Mouse (Mus musculus) stomach, embryonic 15.5 days (tissue): Measurements from ENCODE around the gene Thoc3. TPM values are rescaled to one million over a fixed set of nuclear protein-coding genes. Genes with fewer than 3 reads are reported as not detected.
"Not testable (repeated sequence)": the region's sequence is repeated elsewhere in the genome, so short reads cannot be mapped to it uniquely, and the experiment has no call there.

Experiments used
- ATAC-seq: fragments of 200-750 bp; cut with Nextera tagmentation; 2 replicates; pipeline ENCODE4 v1.8.0; 2017; ENCODE audit warnings: low read depth, moderate number of reproducible peaks, moderate TSS enrichment; ENCODE audit not compliant: insufficient read depth, low FRiP score
- H3K27ac ChIP-seq: fragments of 300-500 bp; sonication (generic); 2 replicates; pipeline ENCODE4 v1.5.1; 2015; ENCODE audit warnings: mild to moderate bottlenecking, inconsistent platforms
- H3K27me3 ChIP-seq: fragments of 300-500 bp; sonication (generic); replicated peaks from 2 replicates; pipeline ENCODE4 v1.6.1; 2015; ENCODE audit warnings: inconsistent platforms
- H3K36me3 ChIP-seq: fragments of 300-500 bp; sonication (generic); 2 replicates; pipeline ENCODE4 v1.6.1; 2015; ENCODE audit warnings: inconsistent platforms
- H3K4me1 ChIP-seq: fragments of 300-500 bp; sonication (generic); 2 replicates; pipeline ENCODE4 v1.6.1; 2015; ENCODE audit warnings: inconsistent platforms
- H3K4me2 ChIP-seq: fragments of 300-500 bp; sonication (generic); 2 replicates; pipeline ENCODE4 v1.6.1; 2015; ENCODE audit warnings: mild to moderate bottlenecking, inconsistent platforms
- H3K4me3 ChIP-seq: fragments of 300-500 bp; sonication (generic); replicated peaks from 2 replicates; pipeline ENCODE4 v1.5.1; 2015; ENCODE audit warnings: inconsistent platforms
- H3K9ac ChIP-seq: fragments of 300-500 bp; sonication (generic); 2 replicates; pipeline ENCODE4 v1.6.1; 2015; ENCODE audit warnings: inconsistent platforms
- H3K9me3 ChIP-seq: fragments of 300-500 bp; sonication (generic); 2 replicates; pipeline ENCODE4 v1.6.1; 2016; ENCODE audit warnings: inconsistent platforms
- WGBS: fragments of 180-500 bp; shearing (Covaris S2); methylation state at CpG from one replicate; pipeline ENCODE4 v1.1.7; 2015; 5-methylcytosine and 5-hydroxymethylcytosine counted together
- polyA plus RNA-seq: library from polyadenylated mRNA; unstranded; fragments of >200 nt; fragmentation: Nextera tagmentation; extraction: Ambion mirVana; gene quantifications from 2 replicates; pipeline ENCODE4 v1.2.1, GENCODE M21; 2015

Thoc3 gene
- 104 and 109 TPM in 2 replicates for polyA plus RNA-seq

GRCm38 (mm10) chr13:54468098-54469011 is at the start of gene Thoc3:
TSS of gene Thoc3 (minus strand) at chr13:54468849.
- peak within 1 kb of the TSS; percentile 89 for H3K9ac ChIP-seq
- H3K4me2 ChIP-seq: peak within 1 kb of the TSS; percentile 89
- 0 out of 2 replicates have a peak, but pooled peaks cover 6% of the 10 kb centered on the region for H3K9me3 ChIP-seq
- H3K4me1 ChIP-seq: peaks cover 7% of the 10 kb centered on the region; the same call in 1 of the 2 replicates
- H3K4me3 ChIP-seq: peak within 1 kb of the TSS; percentile 99
- under 1% methylated on average over 66 of the region's 67 CpGs for WGBS
- H3K36me3 ChIP-seq: peaks cover 36% of the 10 kb centered on the region
- 0 out of 2 replicates have a peak within 1 kb of the TSS, but pooled peaks have one; percentile 44 for H3K27ac ChIP-seq
- ATAC-seq: peak; percentile 97
- no peaks in the 10 kb centered on the region for H3K27me3 ChIP-seq

- ATAC-seq: no peak
- WGBS: 85% methylated on average over 1 of the region's 1 CpGs
Observed at GRCm38 (mm10) chr13:54505920-54506319, 37.3 kb upstream of the Thoc3 start.

GRCm38 (mm10) chr13:54504611-54505260 is 36.1 kb upstream of the Thoc3 start:
- H3K4me3 ChIP-seq: peak overlapping the region; percentile 73
- H3K4me1 ChIP-seq: 0 out of 2 replicates have a peak, but pooled peaks cover 9% of the 10 kb centered on the region
- H3K36me3 ChIP-seq: no peaks in the 10 kb centered on the region
- H3K9me3 ChIP-seq: no peaks in the 10 kb centered on the region
- no peak overlapping the region for H3K27ac ChIP-seq
- H3K27me3 ChIP-seq: no peaks in the 10 kb centered on the region
- 30% methylated on average over 7 of the region's 7 CpGs for WGBS
- ATAC-seq: no peak
- H3K9ac ChIP-seq: 0 out of 2 replicates have a peak overlapping the region, but pooled peaks have one; percentile 74
- peak overlapping the region; percentile 97 for H3K4me2 ChIP-seq

More at GRCm38 (mm10) chr13:54505920-54506319, 37.3 kb upstream of the Thoc3 start:
- Histone ChIP-seq H3K27me3 (no peaks in the 10 kb centered on the region), H3K9me3 (no peaks in the 10 kb centered on the region), H3K4me2 (no peak overlapping the region), H3K9ac (no peak overlapping the region), H3K4me1 (0 out of 2 replicates have a peak, but pooled peaks cover 9% of the 10 kb centered on the region), H3K36me3 (no peaks in the 10 kb centered on the region), H3K27ac (no peak overlapping the region), H3K4me3 (no peak overlapping the region)

- Histone ChIP-seq H3K27me3 (no peaks in the 10 kb centered on the region), H3K4me1 (0 out of 2 replicates have a peak, but pooled peaks cover 9% of the 10 kb centered on the region), H3K36me3 (no peaks in the 10 kb centered on the region), H3K4me3 (peak within 1 kb of the TSS; percentile 73), H3K9me3 (no peaks in the 10 kb centered on the region), H3K27ac (peak within 1 kb of the TSS; percentile 64), H3K4me2 (peak within 1 kb of the TSS; percentile 97), H3K9ac (peak within 1 kb of the TSS; percentile 74)
- ATAC-seq: peak; percentile 94
- under 1% methylated on average over 105 of the region's 105 CpGs for WGBS
Observed at GRCm38 (mm10) chr13:54503604-54504521, 35.2 kb upstream of the Thoc3 start, which contains the start of gene Simc1. TSS of gene Simc1 (plus strand) at chr13:54503779.

GRCm38 (mm10) chr13:54503278-54503603 is 34.6 kb upstream of the Thoc3 start:
- H3K27me3 ChIP-seq: no peaks in the 10 kb centered on the region
- H3K4me1 ChIP-seq: 0 out of 2 replicates have a peak, but pooled peaks cover 9% of the 10 kb centered on the region
- peak; percentile 69 for ATAC-seq
- 3% methylated on average over 14 of the region's 14 CpGs for WGBS
- no peak overlapping the region for H3K27ac ChIP-seq
- peak overlapping the region; percentile 73 for H3K4me3 ChIP-seq
- no peak overlapping the region; the same call in 1 of the 2 replicates for H3K9ac ChIP-seq
- peak overlapping the region; percentile 97 for H3K4me2 ChIP-seq
- no peaks in the 10 kb centered on the region for H3K36me3 ChIP-seq
- H3K9me3 ChIP-seq: no peaks in the 10 kb centered on the region

GRCm38 (mm10) chr13:54501957-54502690 is 33.5 kb upstream of the Thoc3 start:
- no peak overlapping the region for H3K4me2 ChIP-seq
- no peak overlapping the region for H3K9ac ChIP-seq
- 0 out of 2 replicates have a peak, but pooled peaks cover 9% of the 10 kb centered on the region for H3K4me1 ChIP-seq
- H3K36me3 ChIP-seq: no peaks in the 10 kb centered on the region
- WGBS: 57% methylated on average over 3 of the region's 3 CpGs
- no peaks in the 10 kb centered on the region for H3K9me3 ChIP-seq
- ATAC-seq: no peak
- H3K27ac ChIP-seq: no peak overlapping the region
- no peak overlapping the region for H3K4me3 ChIP-seq
- H3K27me3 ChIP-seq: no peaks in the 10 kb centered on the region

GRCm38 (mm10) chr13:54501352-54501751 is 32.7 kb upstream of the Thoc3 start:
- H3K27ac ChIP-seq: no peak overlapping the region
- ATAC-seq: no peak
- WGBS: 65% methylated on average over 2 of the region's 2 CpGs
- no peaks in the 10 kb centered on the region for H3K9me3 ChIP-seq
- H3K36me3 ChIP-seq: no peaks in the 10 kb centered on the region
- no peaks in the 10 kb centered on the region for H3K27me3 ChIP-seq
- no peak overlapping the region for H3K4me2 ChIP-seq
- no peak overlapping the region for H3K4me3 ChIP-seq
- H3K4me1 ChIP-seq: 0 out of 2 replicates have a peak, but pooled peaks cover 9% of the 10 kb centered on the region
- H3K9ac ChIP-seq: no peak overlapping the region

GRCm38 (mm10) chr13:54499551-54499950 is 30.9 kb upstream of the Thoc3 start:
- not testable (repeated sequence) for H3K9ac ChIP-seq, H3K4me2 ChIP-seq, H3K4me1 ChIP-seq, H3K27me3 ChIP-seq, H3K36me3 ChIP-seq, H3K27ac ChIP-seq, ATAC-seq, H3K9me3 ChIP-seq, H3K4me3 ChIP-seq
- 88% methylated on average over 7 of the region's 7 CpGs for WGBS

GRCm38 (mm10) chr13:54491381-54491780 is 22.7 kb upstream of the Thoc3 start:
- Histone ChIP-seq H3K9ac (no peak overlapping the region), H3K4me3 (no peak overlapping the region), H3K4me2 (no peak overlapping the region), H3K4me1 (no peaks in the 10 kb centered on the region), H3K27me3 (no peaks in the 10 kb centered on the region), H3K36me3 (no peaks in the 10 kb centered on the region), H3K27ac (no peak overlapping the region), H3K9me3 (no peaks in the 10 kb centered on the region)
- 84% methylated on average over 6 of the region's 6 CpGs for WGBS
- ATAC-seq: no peak

GRCm38 (mm10) chr13:54490411-54490810 is 21.8 kb upstream of the Thoc3 start:
- WGBS: 77% methylated on average over 5 of the region's 5 CpGs
- no peak overlapping the region for H3K4me3 ChIP-seq
- no peaks in the 10 kb centered on the region for H3K9me3 ChIP-seq
- no peak overlapping the region for H3K27ac ChIP-seq
- H3K27me3 ChIP-seq: no peaks in the 10 kb centered on the region
- no peak overlapping the region for H3K9ac ChIP-seq
- H3K4me2 ChIP-seq: no peak overlapping the region
- no peaks in the 10 kb centered on the region for H3K36me3 ChIP-seq
- no peaks in the 10 kb centered on the region for H3K4me1 ChIP-seq
- ATAC-seq: no peak
